Mouse (Mus musculus) myocyte (in vitro differentiated cells): ENCODE data around the gene Fam198a. TPM values are rescaled to one million over a fixed set of nuclear protein-coding genes. Genes with fewer than 3 reads are reported as not detected.

ENCODE experiments used
- H3K27me3 ChIP-seq: one replicate; pipeline ENCODE4 v1.6.1; 2011; ENCODE audit not compliant: control insufficient read depth, insufficient read depth, insufficient read length
- H3K36me3 ChIP-seq: one replicate; pipeline ENCODE4 v1.6.1; 2011; ENCODE audit not compliant: control insufficient read depth, insufficient read depth
- H3K4me2 ChIP-seq: one replicate; pipeline ENCODE4 v1.6.1; 2011; ENCODE audit warnings: low read depth, control low read depth
- H3K4me3 ChIP-seq: one replicate; pipeline ENCODE4 v1.5.1; 2011; ENCODE audit warnings: mild to moderate bottlenecking, control low read depth, moderate library complexity
- H3K79me2 ChIP-seq: one replicate; pipeline ENCODE4 v1.6.1; 2011; ENCODE audit not compliant: control insufficient read depth, insufficient read depth
- H3ac ChIP-seq: one replicate; pipeline ENCODE4 v1.6.1; 2011; ENCODE audit not compliant: control insufficient read depth, insufficient read length
- CEBPB ChIP-seq: IDR thresholded peaks from 2 replicates; pipeline ENCODE4 v1.6.1; 2011; ENCODE audit warnings: mild to moderate bottlenecking, moderate library complexity; ENCODE audit not compliant: poor library complexity, insufficient read depth, severe bottlenecking
- E2F4 ChIP-seq: IDR thresholded peaks from one replicate; pipeline ENCODE4 v1.6.1; 2011; ENCODE audit warnings: mild to moderate bottlenecking, control low read depth, moderate library complexity; ENCODE audit not compliant: insufficient read depth
- MAX ChIP-seq: IDR thresholded peaks from one replicate; pipeline ENCODE4 v1.6.1; 2011; ENCODE audit warnings: low read depth, mild to moderate bottlenecking, control low read depth
- MYOD1 ChIP-seq, 3 experiments: IDR thresholded peaks; one replicate each; pipeline ENCODE4 v1.6.1; 2011; ENCODE audit warnings: control low read depth in 2 of 3, low read depth in 2 of 3, mild to moderate bottlenecking in 2 of 3, moderate library complexity in 1 of 3; ENCODE audit not compliant: insufficient read length in 2 of 3, control insufficient read depth in 1 of 3
- MYOG ChIP-seq, 3 experiments: IDR thresholded peaks; one replicate each; pipeline ENCODE4 v1.6.1; 2011; ENCODE audit warnings: control low read depth in 2 of 3, low read depth in 2 of 3, mild to moderate bottlenecking in 2 of 3; ENCODE audit not compliant: insufficient read length in 2 of 3, control insufficient read depth in 1 of 3, insufficient read depth in 1 of 3
- POLR2A ChIP-seq: IDR thresholded peaks from one replicate; pipeline ENCODE4 v1.6.1; 2011; ENCODE audit warnings: low read depth, mild to moderate bottlenecking, control low read depth, moderate library complexity; ENCODE audit not compliant: insufficient read length
- POLR2AphosphoS2 ChIP-seq: IDR thresholded peaks from one replicate; pipeline ENCODE4 v1.6.1; 2011; ENCODE audit warnings: low read depth, control low read depth; ENCODE audit not compliant: insufficient read length
- REST ChIP-seq: IDR thresholded peaks from one replicate; pipeline ENCODE4 v1.6.1; 2011; ENCODE audit warnings: mild to moderate bottlenecking, control low read depth, moderate library complexity; ENCODE audit not compliant: insufficient read depth, insufficient read length
- SRF ChIP-seq: IDR thresholded peaks from one replicate; pipeline ENCODE4 v1.6.1; 2011; ENCODE audit warnings: low read depth; ENCODE audit not compliant: control insufficient read depth, insufficient read length
- TCF12 ChIP-seq: IDR thresholded peaks from one replicate; pipeline ENCODE4 v1.6.1; 2011; ENCODE audit warnings: mild to moderate bottlenecking, control low read depth; ENCODE audit not compliant: poor library complexity, insufficient read depth, severe bottlenecking
- TCF3 ChIP-seq: IDR thresholded peaks from one replicate; pipeline ENCODE4 v1.6.1; 2011; ENCODE audit warnings: low read depth, control low read depth; ENCODE audit not compliant: insufficient read length
- USF1 ChIP-seq: IDR thresholded peaks from one replicate; pipeline ENCODE4 v1.6.1; 2011; ENCODE audit warnings: low read depth, mild to moderate bottlenecking, control low read depth, moderate library complexity
- polyA plus RNA-seq: library from polyadenylated mRNA; unstranded; fragments of >200 nt; fragmentation: generic; extraction: Trizol; gene quantifications from one replicate; pipeline ENCODE4 v1.2.1, GENCODE M21; 2012; ENCODE audit warnings: missing spikeins

Gene Fam198a
- polyA plus RNA-seq, 1 experiment, result 0.02 TPM

- Histone ChIP-seq H3K79me2 (no peaks in the 10 kb centered on the region), H3K4me2 (no peak overlapping the region), H3K4me3 (no peak overlapping the region), H3K36me3 (no peaks in the 10 kb centered on the region), H3K27me3 (peaks cover 39% of the 10 kb centered on the region), H3ac (no peak overlapping the region)
- TF ChIP-seq MAX, result no peak
- TF ChIP-seq MYOD1 (IDR thresholded peaks at IDR 0.05; ENCODE audit: control insufficient read depth in 1 of 3, insufficient read length in 2 of 3, low read depth in 2 of 3), result no peak
- no peak for TF ChIP-seq USF1
- TF ChIP-seq TCF12, result no peak
- TF ChIP-seq E2F4, result no peak
- TF ChIP-seq CEBPB, result no peak
- no peak for TF ChIP-seq SRF
- no peak for TF ChIP-seq REST
- no peak for TF ChIP-seq POLR2A
- TF ChIP-seq MYOG (IDR thresholded peaks at IDR 0.05; ENCODE audit: control insufficient read depth in 1 of 3, insufficient read depth in 1 of 3, insufficient read length in 2 of 3, low read depth in 2 of 3), result no peak
- no peak for TF ChIP-seq TCF3
These were observed 24.5 kb downstream of the Fam198a start for GRCm38 (mm10) chr9:121975321-121975720.

DNA sequence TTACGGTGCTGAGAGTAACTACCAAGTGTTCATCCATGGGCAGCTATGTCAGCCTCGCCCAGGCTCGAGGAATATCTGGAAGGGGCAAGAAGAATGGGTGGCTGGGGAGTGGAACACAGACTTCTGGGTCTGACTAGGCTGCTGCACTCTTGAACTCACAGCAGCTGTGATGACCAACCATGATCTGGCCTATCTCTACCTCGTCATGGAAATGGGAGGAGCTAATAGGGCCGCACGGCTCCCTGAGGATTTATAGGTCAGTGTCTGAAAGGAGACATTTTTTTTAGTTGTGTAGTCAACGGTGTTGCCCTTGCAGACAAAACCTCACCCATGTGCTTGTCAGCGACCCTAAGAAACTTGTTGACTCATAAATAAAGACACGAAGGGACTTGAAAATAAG, 30.3 kb downstream of the Fam198a start:
- Histone ChIP-seq H3K36me3 (no peaks in the 10 kb centered on the region), H3ac (no peak overlapping the region), H3K4me2 (no peak overlapping the region), H3K4me3 (no peak overlapping the region), H3K27me3 (peaks cover 22% of the 10 kb centered on the region), H3K79me2 (no peaks in the 10 kb centered on the region)
- TF ChIP-seq MYOD1 (IDR thresholded peaks at IDR 0.05; ENCODE audit: control insufficient read depth in 1 of 3, insufficient read length in 2 of 3, low read depth in 2 of 3), result no peak
- no peak for TF ChIP-seq MAX
- TF ChIP-seq POLR2A, result no peak
- TF ChIP-seq SRF, result no peak
- TF ChIP-seq TCF12, result no peak
- TF ChIP-seq POLR2AphosphoS2, result no peak
- no peak for TF ChIP-seq REST
- no peak for TF ChIP-seq E2F4
- TF ChIP-seq MYOG (IDR thresholded peaks at IDR 0.05; ENCODE audit: control insufficient read depth in 1 of 3, insufficient read depth in 1 of 3, insufficient read length in 2 of 3, low read depth in 2 of 3), result no peak

DNA sequence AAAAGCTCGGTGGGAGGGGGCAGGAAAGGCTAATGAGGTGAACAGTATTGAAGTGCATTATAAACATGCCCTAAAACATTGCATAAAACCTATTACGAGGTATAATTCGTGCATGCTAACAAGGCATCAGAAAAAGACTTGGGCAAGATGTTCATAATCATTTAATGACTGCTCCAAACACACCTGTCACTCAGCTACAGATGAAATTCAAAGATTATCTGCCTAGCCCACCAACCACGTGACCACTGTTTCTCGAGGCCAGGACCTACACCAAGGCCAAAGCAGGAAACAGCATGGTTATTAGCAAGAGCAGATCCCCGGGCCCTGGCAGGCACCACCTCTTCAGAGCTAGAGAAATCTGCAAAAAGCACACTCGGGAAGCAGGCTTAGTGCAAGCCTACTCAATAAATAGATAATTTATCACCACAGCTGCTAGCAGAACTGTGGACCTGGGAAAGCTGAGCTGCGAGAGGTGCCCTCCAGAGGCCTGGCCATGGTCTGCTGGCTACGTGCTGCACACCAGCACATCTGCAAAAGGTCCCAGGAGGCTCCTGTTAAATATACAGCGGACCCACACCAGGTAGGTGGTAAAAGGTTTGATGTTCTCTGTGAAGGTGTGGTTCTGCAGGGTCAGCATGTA, 30.8 kb downstream of the Fam198a start:
- no peak overlapping the region for H3K4me2 ChIP-seq
- no peak for TF ChIP-seq USF1
- TF ChIP-seq CEBPB, result no peak
- TF ChIP-seq SRF, result no peak
- no peak for TF ChIP-seq POLR2A
- no peak for TF ChIP-seq MAX
- no peak for TF ChIP-seq E2F4
- TF ChIP-seq TCF3, result no peak
- TF ChIP-seq POLR2AphosphoS2, result no peak
- no peaks in the 10 kb centered on the region for H3K36me3 ChIP-seq

GRCm38 (mm10) chr9:121982214-121982613, 31.4 kb downstream of the Fam198a start:
- H3K79me2 ChIP-seq, result no peaks in the 10 kb centered on the region
- no peak overlapping the region for H3K4me3 ChIP-seq
- no peaks in the 10 kb centered on the region for H3K36me3 ChIP-seq
- TF ChIP-seq E2F4 (no peak), MYOD1 (IDR thresholded peaks at IDR 0.05; ENCODE audit: control insufficient read depth in 1 of 3, insufficient read length in 2 of 3, low read depth in 2 of 3) (no peak), MAX (no peak), CEBPB (no peak), REST (no peak), SRF (no peak), POLR2A (no peak), TCF3 (no peak), POLR2AphosphoS2 (no peak), USF1 (no peak), TCF12 (no peak)
- H3ac ChIP-seq, result no peak overlapping the region
- no peak overlapping the region for H3K4me2 ChIP-seq
- H3K27me3 ChIP-seq, result peaks cover 14% of the 10 kb centered on the region

More for the DNA sequence above, 30.8 kb downstream of the Fam198a start:
- H3K4me3 ChIP-seq, result no peak overlapping the region
- no peaks in the 10 kb centered on the region for H3K79me2 ChIP-seq
- peaks cover 16% of the 10 kb centered on the region for H3K27me3 ChIP-seq
- no peak overlapping the region for H3ac ChIP-seq

GRCm38 (mm10) chr9:121982665-121983064, 31.9 kb downstream of the Fam198a start:
- Histone ChIP-seq H3K4me3 (no peak overlapping the region), H3K4me2 (no peak overlapping the region), H3K79me2 (no peaks in the 10 kb centered on the region), H3ac (no peak overlapping the region), H3K36me3 (no peaks in the 10 kb centered on the region), H3K27me3 (peaks cover 9% of the 10 kb centered on the region)
- TF ChIP-seq POLR2A (no peak), POLR2AphosphoS2 (no peak), MYOG (IDR thresholded peaks at IDR 0.05; ENCODE audit: control insufficient read depth in 1 of 3, insufficient read depth in 1 of 3, insufficient read length in 2 of 3, low read depth in 2 of 3) (no peak)
